Mouse (Mus musculus): ENCODE results near the gene Casc3.

- TF ChIP-seq CTCF (IDR thresholded peaks at IDR 0.05; ENCODE audit: extremely low read depth, insufficient read length, insufficient replicate concordance, low read depth, low read length) (no peak), POLR2A (IDR thresholded peaks at IDR 0.05; ENCODE audit: low read depth, low read length) (no peak)
These were observed 23.2 kb downstream of the Casc3 start for GRCm38 (mm10) chr11:98827877-98828276.

Data from small intestine, adult 2 months (tissue).